Comparison of ENCODE assay signal across 8 mouse cellular contexts in genomic region chr5:123134875-123135382, GRCm38 (mm10). TPM values are rescaled to one million over a fixed set of nuclear protein-coding genes. Genes with fewer than 3 reads are reported as not detected.
DNase-seq lines count a peak whose midpoint lies in the region; ATAC-seq lines count a peak whose summit lies in the region.

No protein-coding gene starts in this region.

- 0 out of 2 replicates have a peak, but pooled peaks cover 3% of the 10 kb centered on the region for H3K36me3 ChIP-seq in heart, embryonic 16.5 days (ENCODE audit: control insufficient read depth, insufficient read depth)
- H3K36me3 ChIP-seq in hindbrain, embryonic 14.5 days (replicated peaks; ENCODE audit: control insufficient read depth, insufficient read depth), result peaks cover 46% of the 10 kb centered on the region
- H3K36me3 ChIP-seq in midbrain, embryonic 11.5 days (ENCODE audit: control insufficient read depth, insufficient read depth, low read length), result peaks cover 4% of the 10 kb centered on the region; the same call in 1 of the 2 replicates

- H3K27ac ChIP-seq in heart, embryonic 16.5 days (ENCODE audit: low read length), result peak overlapping the region; percentile 100
- peak overlapping the region; percentile 99 for H3K27ac ChIP-seq in hindbrain, embryonic 14.5 days
- no peak overlapping the region; the same call in 1 of the 2 replicates for H3K27ac ChIP-seq in midbrain, embryonic 11.5 days (ENCODE audit: low read depth, low read length)

- H3K9ac ChIP-seq in heart, embryonic 16.5 days (ENCODE audit: low read length), result peak overlapping the region; percentile 72
- H3K9ac ChIP-seq in hindbrain, embryonic 14.5 days, result peak overlapping the region; percentile 100
- H3K9ac ChIP-seq in midbrain, embryonic 11.5 days (ENCODE audit: low read length), result peak overlapping the region; percentile 100

- peak overlapping the region; percentile 98 for H3K4me2 ChIP-seq in heart, embryonic 16.5 days (ENCODE audit: low read depth, low read length)
- peak overlapping the region; percentile 100 for H3K4me2 ChIP-seq in hindbrain, embryonic 14.5 days (replicated peaks)
- peak overlapping the region; percentile 100 for H3K4me2 ChIP-seq in midbrain, embryonic 11.5 days

- peak overlapping the region; percentile 73 for H3K4me3 ChIP-seq in heart, embryonic 16.5 days (ENCODE audit: low read length)
- H3K4me3 ChIP-seq in hindbrain, embryonic 14.5 days (replicated peaks; ENCODE audit: low read length), result peak overlapping the region; percentile 91
- H3K4me3 ChIP-seq in midbrain, embryonic 11.5 days (ENCODE audit: low read depth, low read length), result peak overlapping the region; percentile 95

- no peaks in the 10 kb centered on the region for H3K9me3 ChIP-seq in heart, embryonic 16.5 days (replicated peaks; ENCODE audit: control insufficient read depth, low read length)
- no peaks in the 10 kb centered on the region for H3K9me3 ChIP-seq in hindbrain, embryonic 14.5 days (ENCODE audit: control insufficient read depth, low read length)
- no peaks in the 10 kb centered on the region for H3K9me3 ChIP-seq in midbrain, embryonic 11.5 days (ENCODE audit: control insufficient read depth, low read length)

- H3K4me1 ChIP-seq in heart, embryonic 16.5 days (ENCODE audit: control insufficient read depth, insufficient read depth, low read length), result peaks cover 68% of the 10 kb centered on the region
- peaks cover 58% of the 10 kb centered on the region for H3K4me1 ChIP-seq in hindbrain, embryonic 14.5 days (replicated peaks; ENCODE audit: control insufficient read depth, insufficient read depth, low read length)
- H3K4me1 ChIP-seq in midbrain, embryonic 11.5 days (ENCODE audit: control insufficient read depth, insufficient read depth, low read length), result peaks cover 57% of the 10 kb centered on the region

- no peaks in the 10 kb centered on the region for H3K27me3 ChIP-seq in heart, embryonic 16.5 days (ENCODE audit: control insufficient read depth, insufficient read depth, low read length)
- H3K27me3 ChIP-seq in hindbrain, embryonic 14.5 days (ENCODE audit: control insufficient read depth, insufficient read depth, low read length), result no peaks in the 10 kb centered on the region
- H3K27me3 ChIP-seq in midbrain, embryonic 11.5 days (ENCODE audit: control insufficient read depth, insufficient read depth, low read length), result no peaks in the 10 kb centered on the region

- 19% methylated on average over 8 of the region's 8 CpGs for WGBS in heart, embryonic 16.5 days
- 16% methylated on average over 8 of the region's 8 CpGs for WGBS in hindbrain, embryonic 14.5 days
- 21% methylated on average over 8 of the region's 8 CpGs for WGBS in midbrain, embryonic 11.5 days

- no peak for ATAC-seq in heart, embryonic 16.5 days (replicated peaks; ENCODE audit: extremely low read depth, insufficient read depth, low FRiP score)
- no peak for ATAC-seq in hindbrain, embryonic 14.5 days (ENCODE audit: low FRiP score)
- ATAC-seq in midbrain, embryonic 11.5 days (ENCODE audit: low FRiP score), result no peak

- DNase-seq in heart, adult 18-20 months, result no peak
- peak; percentile 93 for DNase-seq in R1 (ENCODE audit: low read depth, low spot score)
- DNase-seq in hindbrain, embryonic 14.5 days (ENCODE audit: low spot score), result no peak
- peak; percentile 90 for DNase-seq in midbrain, embryonic 11.5 days (ENCODE audit: low spot score, missing footprints)
- no peak for DNase-seq in retina, embryonic 14.5 days (ENCODE audit: low spot score)
- DNase-seq in gastrocnemius, adult 8-10 months (ENCODE audit: low spot score in 2 of 2), result no peak
- DNase-seq in gastrocnemius, adult 18-20 months (ENCODE audit: low spot score), result no peak

RNA-seq across cellular contexts. Expression of gene Rhof, which starts 2.4 kb away (rescaled TPM):
- polyA plus RNA-seq in heart, embryonic 16.5 days (2015; fragmentation: Nextera tagmentation; extraction: Ambion mirVana), result 2.2 and 2.4 TPM in 2 replicates
- 1 to 10 TPM in 1 of 2 experiments, under 1 TPM in 1; 0.55 to 2.6 TPM for total RNA-seq in heart, adult 18-20 months (2021)
- 13.0 and 17.5 TPM in 2 replicates for polyA plus RNA-seq in hindbrain, embryonic 14.5 days (2014; fragmentation: Nextera tagmentation; extraction: Ambion mirVana)
- polyA plus RNA-seq in midbrain, embryonic 11.5 days (2014; fragmentation: Nextera tagmentation; extraction: Ambion mirVana), result 1.6 TPM in 2 replicates
- under 1 TPM in 3 of 4 experiments, not detected in 1; 0.24 to 0.36 (median 0.36) TPM for total RNA-seq in gastrocnemius, adult 8-10 months (2022)
- total RNA-seq in gastrocnemius, adult 18-20 months (2021), result under 1 TPM; 0.09 to 0.24 TPM

RNA-seq across cellular contexts. Expression of gene Setd1b, which starts 7.1 kb away (rescaled TPM):
- 6.0 and 6.5 TPM in 2 replicates for polyA plus RNA-seq in heart, embryonic 16.5 days (2015; fragmentation: Nextera tagmentation; extraction: Ambion mirVana)
- 10 to 100 TPM; 11.4 to 15.5 TPM for total RNA-seq in heart, adult 18-20 months (2021)
- polyA plus RNA-seq in hindbrain, embryonic 14.5 days (2014; fragmentation: Nextera tagmentation; extraction: Ambion mirVana), result 12.6 and 12.7 TPM in 2 replicates
- 9.8 and 10.0 TPM in 2 replicates for polyA plus RNA-seq in midbrain, embryonic 11.5 days (2014; fragmentation: Nextera tagmentation; extraction: Ambion mirVana)
- 10 to 100 TPM in 3 of 4 experiments, 1 to 10 TPM in 1; 8.0 to 10.8 (median 10.5) TPM for total RNA-seq in gastrocnemius, adult 8-10 months (2022)
- total RNA-seq in gastrocnemius, adult 18-20 months (2021), result 1 to 10 TPM; 9.0 to 9.8 TPM

RNA-seq across cellular contexts. Expression of gene Psmd9, which starts 34.3 kb away (rescaled TPM):
- polyA plus RNA-seq in heart, embryonic 16.5 days (2015; fragmentation: Nextera tagmentation; extraction: Ambion mirVana), result 60.0 and 63.8 TPM in 2 replicates
- total RNA-seq in heart, adult 18-20 months (2021), result 10 to 100 TPM; 12.9 to 17.0 TPM
- polyA plus RNA-seq in hindbrain, embryonic 14.5 days (2014; fragmentation: Nextera tagmentation; extraction: Ambion mirVana), result 59.1 and 66.8 TPM in 2 replicates
- 59.6 and 60.7 TPM in 2 replicates for polyA plus RNA-seq in midbrain, embryonic 11.5 days (2014; fragmentation: Nextera tagmentation; extraction: Ambion mirVana)
- 10 to 100 TPM; 11.4 to 12.8 (median 12.3) TPM for total RNA-seq in gastrocnemius, adult 8-10 months (2022)
- 10 to 100 TPM; 12.0 to 15.0 TPM for total RNA-seq in gastrocnemius, adult 18-20 months (2021)

RNA-seq across cellular contexts. Expression of gene Hpd, which starts 47.6 kb away (rescaled TPM):
- 0.20 and 0.46 TPM in 2 replicates for polyA plus RNA-seq in heart, embryonic 16.5 days (2015; fragmentation: Nextera tagmentation; extraction: Ambion mirVana)
- under 1 TPM in 1 of 2 experiments, not detected in 1; 0.51 TPM for total RNA-seq in heart, adult 18-20 months (2021)
- not detected in 2 replicates for polyA plus RNA-seq in hindbrain, embryonic 14.5 days (2014; fragmentation: Nextera tagmentation; extraction: Ambion mirVana)
- polyA plus RNA-seq in midbrain, embryonic 11.5 days (2014; fragmentation: Nextera tagmentation; extraction: Ambion mirVana), result not detected in 2 replicates
- total RNA-seq in gastrocnemius, adult 8-10 months (2022), result 1 to 10 TPM in 1 of 4 experiments, not detected in 3; 1.3 TPM
- under 1 TPM; 0.21 to 0.69 TPM for total RNA-seq in gastrocnemius, adult 18-20 months (2021)

Comparison
In these comparisons a context has a peak if more than half of its experiments do, and no peak if none do; other contexts are left out.
1. DNase-seq: peak in R1 (single experiment) and midbrain, embryonic 11.5 days (single experiment); none in heart, adult 18-20 months (0 of 2), hindbrain, embryonic 14.5 days (single experiment), retina, embryonic 14.5 days (single experiment), gastrocnemius, adult 8-10 months (0 of 2) and gastrocnemius, adult 18-20 months (single experiment).
2. Peak in every context shown above with its lines, with median percentiles within 50 percentile points of each other: H3K4me2 ChIP-seq, H3K4me3 ChIP-seq and H3K9ac ChIP-seq.